In the genomic region with DNA sequence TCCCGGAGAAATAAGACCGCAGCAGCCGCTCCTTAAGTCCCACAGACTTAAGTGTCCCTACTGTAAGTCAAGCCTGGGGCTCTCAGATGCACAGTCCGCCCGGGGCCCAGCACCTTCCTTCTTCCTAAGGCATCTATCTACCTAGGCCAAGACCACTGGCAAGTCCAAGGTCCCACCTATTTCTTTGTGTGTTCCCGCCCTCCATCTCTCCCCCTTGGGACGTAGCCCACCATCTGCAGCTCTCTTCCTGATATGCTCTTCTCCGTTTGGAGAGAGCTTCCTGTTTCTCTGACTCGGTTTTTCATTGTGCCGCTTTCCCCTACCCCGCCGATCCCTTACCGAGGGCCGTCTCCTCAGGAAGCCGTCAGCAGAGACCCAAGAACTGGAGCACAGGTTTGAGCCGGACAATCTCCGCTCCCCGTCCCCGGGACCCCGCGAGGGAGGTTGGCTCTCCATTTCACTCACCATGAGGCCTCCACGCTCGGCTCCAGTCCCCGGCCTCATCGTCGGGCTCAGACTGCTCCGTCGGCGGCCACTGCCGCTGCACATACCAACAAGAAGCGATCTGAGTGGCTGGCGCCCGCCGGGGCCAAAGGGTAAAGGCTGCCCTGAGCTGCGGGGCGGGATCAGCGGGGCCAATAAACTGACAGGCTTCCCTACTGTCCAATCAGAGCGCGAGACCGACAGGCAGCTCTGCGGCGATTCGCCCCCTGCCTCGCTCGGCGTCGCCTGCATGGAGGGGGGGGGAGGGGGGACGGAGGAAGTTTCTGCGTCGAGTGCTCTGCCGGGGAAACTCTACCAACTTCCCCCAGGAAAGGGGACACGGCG, we compare ENCODE assay signal across 7 mouse cellular contexts. TPM values are rescaled to one million over a fixed set of nuclear protein-coding genes. Genes with fewer than 3 reads are reported as not detected.
DNase-seq lines count a peak whose midpoint lies in the region; ATAC-seq lines count a peak whose summit lies in the region.

TSS of gene Prpf40a (minus strand) at position 601 of the 828 bp plus-strand sequence.

- peaks cover under 1% of the 10 kb centered on the region; the same call in 1 of the 2 replicates for H3K36me3 ChIP-seq in embryonic facial prominence, embryonic 11.5 days (replicated peaks; ENCODE audit: control insufficient read depth, insufficient read depth, low read depth, low read length)
- H3K36me3 ChIP-seq in limb, embryonic 10.5 days, result peaks cover 64% of the 10 kb centered on the region
- H3K36me3 ChIP-seq in midbrain, embryonic 13.5 days, result peaks cover 13% of the 10 kb centered on the region

- H3K27me3 ChIP-seq in embryonic facial prominence, embryonic 11.5 days (ENCODE audit: control insufficient read depth, insufficient read depth, low read length), result no peaks in the 10 kb centered on the region
- H3K27me3 ChIP-seq in limb, embryonic 10.5 days (ENCODE audit: low read depth, poor library complexity, severe bottlenecking), result no peaks in the 10 kb centered on the region
- H3K27me3 ChIP-seq in midbrain, embryonic 13.5 days, result no peaks in the 10 kb centered on the region

- peaks cover 2% of the 10 kb centered on the region; the same call in 1 of the 2 replicates for H3K4me1 ChIP-seq in embryonic facial prominence, embryonic 11.5 days (ENCODE audit: control insufficient read depth, insufficient read depth, low read length)
- peaks cover 8% of the 10 kb centered on the region for H3K4me1 ChIP-seq in limb, embryonic 10.5 days
- peaks cover 35% of the 10 kb centered on the region for H3K4me1 ChIP-seq in midbrain, embryonic 13.5 days (replicated peaks)

- under 1% methylated on average over 51 of the region's 53 CpGs for WGBS in embryonic facial prominence, embryonic 11.5 days
- WGBS in limb, embryonic 10.5 days, result under 1% methylated on average over 53 of the region's 53 CpGs
- WGBS in midbrain, embryonic 13.5 days, result under 1% methylated on average over 49 of the region's 53 CpGs

- peak; percentile 100 for DNase-seq in adrenal gland, postnatal 14 days
- peak; percentile 99 for DNase-seq in embryonic facial prominence, embryonic 11.5 days (ENCODE audit: low spot score)
- DNase-seq in kidney, adult 11 months, result peak; percentile 99
- peak; percentile 100 for DNase-seq in limb, embryonic 10.5 days (ENCODE audit: low spot score)
- DNase-seq in spleen, adult 12 weeks (ENCODE audit: low spot score), result peak; percentile 98

- ATAC-seq in embryonic facial prominence, embryonic 11.5 days (replicated peaks; ENCODE audit: insufficient number of reproducible peaks, low FRiP score, low TSS enrichment, low read depth), result peak; percentile 98
- peak; percentile 79 for ATAC-seq in granulocyte monocyte progenitor cell, adult 5-6 weeks (replicated peaks; ENCODE audit: poor library complexity, severe bottlenecking)
- peak; percentile 97 for ATAC-seq in midbrain, embryonic 13.5 days

- peak within 1 kb of the TSS; percentile 57 for H3K4me2 ChIP-seq in embryonic facial prominence, embryonic 11.5 days (ENCODE audit: low read depth, low read length)
- peak within 1 kb of the TSS; percentile 83 for H3K4me2 ChIP-seq in midbrain, embryonic 13.5 days (replicated peaks)

- no peaks in the 10 kb centered on the region for H3K9me3 ChIP-seq in embryonic facial prominence, embryonic 11.5 days (replicated peaks; ENCODE audit: control insufficient read depth, low read length)
- H3K9me3 ChIP-seq in limb, embryonic 10.5 days (replicated peaks), result no peaks in the 10 kb centered on the region
- no peaks in the 10 kb centered on the region for H3K9me3 ChIP-seq in midbrain, embryonic 13.5 days

- peak within 1 kb of the TSS; percentile 83 for H3K4me3 ChIP-seq in embryonic facial prominence, embryonic 11.5 days (ENCODE audit: low read depth, low read length)
- H3K4me3 ChIP-seq in limb, embryonic 10.5 days, result peak within 1 kb of the TSS; percentile 91
- peak within 1 kb of the TSS; percentile 70 for H3K4me3 ChIP-seq in midbrain, embryonic 13.5 days (replicated peaks)

- peak within 1 kb of the TSS; percentile 94 for H3K9ac ChIP-seq in embryonic facial prominence, embryonic 11.5 days (replicated peaks; ENCODE audit: low read length)
- H3K9ac ChIP-seq in midbrain, embryonic 13.5 days (replicated peaks), result peak within 1 kb of the TSS; percentile 89

- peak within 1 kb of the TSS; percentile 91 for H3K27ac ChIP-seq in embryonic facial prominence, embryonic 11.5 days (replicated peaks; ENCODE audit: low read depth, low read length)
- H3K27ac ChIP-seq in limb, embryonic 10.5 days, result peak within 1 kb of the TSS; percentile 98
- peak within 1 kb of the TSS; percentile 96 for H3K27ac ChIP-seq in midbrain, embryonic 13.5 days

RNA-seq across cellular contexts. Expression of gene Prpf40a, which starts in this region (rescaled TPM):
- total RNA-seq in adrenal gland, postnatal 14 days (2021), result 83.7 and 94.2 TPM in 2 replicates
- 193 and 204 TPM in 2 replicates for polyA plus RNA-seq in embryonic facial prominence, embryonic 11.5 days (2014; fragmentation: Nextera tagmentation; extraction: Ambion mirVana)
- total RNA-seq in granulocyte monocyte progenitor cell, adult 5-6 weeks (2014; fragmentation: Nextera tagmentation), result 101 and 115 TPM in 2 replicates
- 198 and 237 TPM in 2 replicates for total RNA-seq in granulocyte monocyte progenitor cell, adult 5-6 weeks (2017)
- polyA plus RNA-seq in limb, embryonic 10.5 days (2016; fragmentation: Nextera tagmentation; extraction: Ambion mirVana), result 192 and 196 TPM in 2 replicates
- 152 and 154 TPM in 2 replicates for polyA plus RNA-seq in midbrain, embryonic 13.5 days (2015; fragmentation: Nextera tagmentation; extraction: Ambion mirVana)

Comparison
In these comparisons a context has a peak if more than half of its experiments do, and no peak if none do; other contexts are left out.
1. Peak in every context shown above with its lines: DNase-seq, ATAC-seq, H3K4me3 ChIP-seq and H3K27ac ChIP-seq.